Mouse (Mus musculus) C2C12 (cell line): Measurements from ENCODE around the gene Ccdc62.

Experiments used
- CTCF ChIP-seq: IDR thresholded peaks from one replicate; pipeline ENCODE4 v1.5.1; 2011; ENCODE audit not compliant: control insufficient read depth, insufficient read depth, insufficient read length
- MAX ChIP-seq: IDR thresholded peaks from one replicate; pipeline ENCODE4 v1.6.1; 2011; ENCODE audit warnings: mild to moderate bottlenecking, control low read depth
- MYOD1 ChIP-seq: IDR thresholded peaks from one replicate; pipeline ENCODE4 v1.6.1; 2011; ENCODE audit warnings: low read depth; ENCODE audit not compliant: control insufficient read depth, insufficient read length
- MYOG ChIP-seq: IDR thresholded peaks from one replicate; pipeline ENCODE4 v1.6.1; 2011; ENCODE audit not compliant: control insufficient read depth, insufficient read length; ENCODE audit errors: extremely low read depth

GRCm38 (mm10) chr5:124017941-124018340, 87.5 kb downstream of the Ccdc62 start:
- TF ChIP-seq CTCF (no peak), MAX (no peak), MYOG (no peak), MYOD1 (no peak)
